Mouse (Mus musculus) embryonic facial prominence, embryonic 11.5 days (tissue): ENCODE results near the gene Slc10a7. TPM values are rescaled to one million over a fixed set of nuclear protein-coding genes. Genes with fewer than 3 reads are reported as not detected.

ENCODE experiments used
- ATAC-seq: fragments of 200-750 bp; cut with Nextera tagmentation; replicated peaks from 2 replicates; pipeline ENCODE4 v1.8.0; 2017; ENCODE audit warnings: low read depth; ENCODE audit not compliant: insufficient number of reproducible peaks, low FRiP score, low TSS enrichment
- DNase-seq: peaks from one replicate; pipeline ENCODE4 v3.0.0-alpha.2; 2015; ENCODE audit warnings: low spot score
- H3K27ac ChIP-seq: fragments of 300-500 bp; sonication (generic); replicated peaks from 2 replicates; pipeline ENCODE4 v1.5.1; 2014; ENCODE audit warnings: mild to moderate bottlenecking, low read depth, low read length, control low read depth
- H3K27me3 ChIP-seq: fragments of 300-500 bp; sonication (generic); 2 replicates; pipeline ENCODE4 v1.6.1; 2014; ENCODE audit warnings: mild to moderate bottlenecking, low read length, moderate library complexity, mixed read lengths; ENCODE audit not compliant: control insufficient read depth, insufficient read depth
- H3K36me3 ChIP-seq: fragments of 300-500 bp; sonication (generic); replicated peaks from 2 replicates; pipeline ENCODE4 v1.6.1; 2014; ENCODE audit warnings: low read depth, mild to moderate bottlenecking, low read length, moderate library complexity, mixed read lengths; ENCODE audit not compliant: control insufficient read depth, insufficient read depth
- H3K4me1 ChIP-seq: fragments of 300-500 bp; sonication (generic); 2 replicates; pipeline ENCODE4 v1.6.1; 2014; ENCODE audit warnings: low read length, mixed read lengths; ENCODE audit not compliant: control insufficient read depth, insufficient read depth
- H3K4me2 ChIP-seq: fragments of 300-500 bp; sonication (generic); 2 replicates; pipeline ENCODE4 v1.6.1; 2014; ENCODE audit warnings: low read depth, mild to moderate bottlenecking, control low read depth, low read length, moderate library complexity
- H3K4me3 ChIP-seq: fragments of 300-500 bp; sonication (generic); 2 replicates; pipeline ENCODE4 v1.5.1; 2014; ENCODE audit warnings: low read depth, low read length, control low read depth
- H3K9ac ChIP-seq: fragments of 300-500 bp; sonication (generic); replicated peaks from 2 replicates; pipeline ENCODE4 v1.6.1; 2014; ENCODE audit warnings: mild to moderate bottlenecking, control low read depth, low read length
- H3K9me3 ChIP-seq: fragments of 300-500 bp; sonication (generic); replicated peaks from 2 replicates; pipeline ENCODE4 v1.6.1; 2016; ENCODE audit warnings: mild to moderate bottlenecking, low read length, inconsistent platforms, mixed read lengths; ENCODE audit not compliant: control insufficient read depth
- WGBS: fragments of 180-500 bp; shearing (Covaris S2); extraction: QIAGEN DNeasy Blood & Tissue Kit; methylation state at CpG from one replicate; pipeline ENCODE4 v1.1.7; 2014; 5-methylcytosine and 5-hydroxymethylcytosine counted together
- polyA plus RNA-seq: library from polyadenylated mRNA; unstranded; fragments of >200 nt; fragmentation: Nextera tagmentation; extraction: Ambion mirVana; gene quantifications from 2 replicates; pipeline ENCODE4 v1.2.1, GENCODE M21; 2014

The Slc10a7 gene
- polyA plus RNA-seq, 1 experiment from 2014 or later, result 9.2 TPM

- DNase-seq (no peak), ATAC-seq (no peak)
- Histone ChIP-seq H3K9ac (no peak overlapping the region), H3K4me3 (no peak overlapping the region), H3K9me3 (no peaks in the 10 kb centered on the region), H3K27me3 (no peaks in the 10 kb centered on the region), H3K4me1 (no peaks in the 10 kb centered on the region), H3K27ac (no peak overlapping the region), H3K4me2 (no peak overlapping the region), H3K36me3 (no peaks in the 10 kb centered on the region)
- WGBS, result 33% methylated on average over 10 of the region's 10 CpGs
Measured at GRCm38 (mm10) chr8:78577569-78577968, 68.4 kb downstream of the Slc10a7 start.

DNA sequence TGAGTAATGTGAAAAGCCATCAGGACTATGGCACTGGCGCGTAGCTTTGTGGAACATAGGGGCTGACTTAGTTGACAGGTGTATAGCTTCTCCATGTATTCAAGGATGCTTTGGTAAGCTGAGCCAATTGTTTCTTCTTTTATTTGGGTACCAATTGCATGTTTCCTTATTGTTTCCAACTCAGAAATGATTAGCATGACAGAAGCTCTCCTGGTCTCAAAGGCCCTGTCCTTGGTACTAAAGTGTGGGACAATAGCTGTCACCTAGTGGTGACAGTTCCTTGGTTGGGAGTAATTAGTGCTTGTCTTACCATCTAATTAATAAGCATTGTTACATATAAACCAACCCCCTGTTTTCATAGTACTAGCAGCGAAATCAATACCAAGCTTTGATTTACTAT lies 68.9 kb downstream of the Slc10a7 start:
- Histone ChIP-seq H3K9ac (no peak overlapping the region), H3K4me2 (no peak overlapping the region), H3K9me3 (no peaks in the 10 kb centered on the region), H3K36me3 (no peaks in the 10 kb centered on the region), H3K27ac (no peak overlapping the region), H3K4me1 (no peaks in the 10 kb centered on the region), H3K4me3 (no peak overlapping the region), H3K27me3 (no peaks in the 10 kb centered on the region)
- DNase-seq (no peak), ATAC-seq (no peak)
- WGBS, result 48% methylated on average over 3 of the region's 3 CpGs

GRCm38 (mm10) chr8:78584011-78584776 lies 75.0 kb downstream of the Slc10a7 start:
- 63% methylated on average over 5 of the region's 5 CpGs for WGBS
- no peak for ATAC-seq

GRCm38 (mm10) chr8:78584863-78585262 lies 75.7 kb downstream of the Slc10a7 start:
- H3K4me2 ChIP-seq, result no peak overlapping the region
- H3K4me3 ChIP-seq, result no peak overlapping the region
- no peak overlapping the region for H3K27ac ChIP-seq
- H3K9me3 ChIP-seq, result no peaks in the 10 kb centered on the region
- no peaks in the 10 kb centered on the region for H3K4me1 ChIP-seq
- WGBS, result 49% methylated on average over 3 of the region's 3 CpGs
- ATAC-seq (no peak), DNase-seq (peak; percentile 39)
- H3K36me3 ChIP-seq, result no peaks in the 10 kb centered on the region
- H3K27me3 ChIP-seq, result no peaks in the 10 kb centered on the region
- no peak overlapping the region for H3K9ac ChIP-seq

More at GRCm38 (mm10) chr8:78584011-78584776, 75.0 kb downstream of the Slc10a7 start:
- Histone ChIP-seq H3K36me3 (no peaks in the 10 kb centered on the region), H3K4me2 (no peak overlapping the region), H3K4me3 (no peak overlapping the region), H3K9ac (no peak overlapping the region), H3K27ac (no peak overlapping the region), H3K9me3 (no peaks in the 10 kb centered on the region), H3K27me3 (no peaks in the 10 kb centered on the region), H3K4me1 (no peaks in the 10 kb centered on the region)
- DNase-seq, result no peak

- DNase-seq (no peak), ATAC-seq (no peak)
- H3K27ac ChIP-seq, result no peak overlapping the region
- H3K4me3 ChIP-seq, result no peak overlapping the region
- no peaks in the 10 kb centered on the region for H3K36me3 ChIP-seq
- no peak overlapping the region for H3K9ac ChIP-seq
- H3K4me1 ChIP-seq, result no peaks in the 10 kb centered on the region
- no peaks in the 10 kb centered on the region for H3K9me3 ChIP-seq
- 70% methylated on average over 6 of the region's 6 CpGs for WGBS
- no peaks in the 10 kb centered on the region for H3K27me3 ChIP-seq
- H3K4me2 ChIP-seq, result no peak overlapping the region
Measured at GRCm38 (mm10) chr8:78595481-78595908, 86.3 kb downstream of the Slc10a7 start.

GRCm38 (mm10) chr8:78598237-78598636 lies 89.1 kb downstream of the Slc10a7 start:
- H3K36me3 ChIP-seq, result no peaks in the 10 kb centered on the region
- H3K4me1 ChIP-seq, result no peaks in the 10 kb centered on the region
- no peaks in the 10 kb centered on the region for H3K9me3 ChIP-seq
- no peak overlapping the region for H3K4me3 ChIP-seq
- no peak overlapping the region for H3K27ac ChIP-seq
- H3K9ac ChIP-seq, result no peak overlapping the region
- DNase-seq, result no peak
- H3K27me3 ChIP-seq, result no peaks in the 10 kb centered on the region
- ATAC-seq, result 0 out of 2 replicates have a peak, but pooled peaks have one; percentile 66
- no peak overlapping the region for H3K4me2 ChIP-seq
- 62% methylated on average over 3 of the region's 3 CpGs for WGBS

- H3K9me3 ChIP-seq, result no peaks in the 10 kb centered on the region
- no peaks in the 10 kb centered on the region for H3K36me3 ChIP-seq
- no peak overlapping the region for H3K27ac ChIP-seq
- H3K9ac ChIP-seq, result no peak overlapping the region
- no peak overlapping the region for H3K4me2 ChIP-seq
- DNase-seq (no peak), ATAC-seq (no peak)
- H3K4me3 ChIP-seq, result no peak overlapping the region
- no peaks in the 10 kb centered on the region for H3K4me1 ChIP-seq
- H3K27me3 ChIP-seq, result no peaks in the 10 kb centered on the region
- WGBS, result 94% methylated on average over 5 of the region's 5 CpGs
Measured at GRCm38 (mm10) chr8:78603084-78603483, 93.9 kb downstream of the Slc10a7 start.

DNA sequence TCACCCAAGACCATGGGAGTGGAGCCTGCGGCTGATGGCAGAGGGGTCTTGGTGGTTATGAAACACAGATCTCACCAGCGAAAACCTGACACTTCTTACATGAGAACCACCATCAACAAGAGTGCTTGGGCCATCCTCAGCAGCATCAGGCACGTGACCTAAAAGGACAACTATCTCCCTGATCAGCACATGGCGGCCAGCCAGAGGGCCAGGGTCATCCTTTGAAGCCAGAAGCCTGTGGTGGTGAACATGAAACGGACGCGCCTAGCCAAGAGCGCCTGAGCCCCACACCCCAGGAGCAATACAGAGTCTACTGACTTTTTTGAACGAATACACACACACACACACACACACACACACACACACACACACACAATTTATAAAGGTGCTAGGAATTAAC lies 95.3 kb downstream of the Slc10a7 start:
- no peak overlapping the region for H3K4me3 ChIP-seq

More for the DNA sequence above, 95.3 kb downstream of the Slc10a7 start:
- ATAC-seq (no peak), DNase-seq (no peak)
- Histone ChIP-seq H3K36me3 (no peaks in the 10 kb centered on the region), H3K4me2 (no peak overlapping the region), H3K4me1 (no peaks in the 10 kb centered on the region), H3K27me3 (no peaks in the 10 kb centered on the region), H3K9ac (no peak overlapping the region), H3K27ac (no peak overlapping the region), H3K9me3 (no peaks in the 10 kb centered on the region)
- WGBS, result 89% methylated on average over 9 of the region's 9 CpGs
